Mouse (Mus musculus) neural tube, embryonic 15.5 days (tissue): ENCODE data around the gene Mei1. TPM values are rescaled to one million over a fixed set of nuclear protein-coding genes. Genes with fewer than 3 reads are reported as not detected.

Experiments used
- ATAC-seq: fragments of 200-750 bp; cut with Nextera tagmentation; 2 replicates; pipeline ENCODE4 v1.8.0; 2017; ENCODE audit warnings: mild to moderate bottlenecking, moderate TSS enrichment, moderate library complexity; ENCODE audit not compliant: low FRiP score
- H3K27ac ChIP-seq: fragments of 300-500 bp; sonication (generic); replicated peaks from 2 replicates; pipeline ENCODE4 v1.5.1; 2015; ENCODE audit warnings: mild to moderate bottlenecking, inconsistent platforms
- H3K27me3 ChIP-seq: fragments of 300-500 bp; sonication (generic); replicated peaks from 2 replicates; pipeline ENCODE4 v1.6.1; 2015; ENCODE audit warnings: inconsistent platforms
- H3K36me3 ChIP-seq: fragments of 300-500 bp; sonication (generic); 2 replicates; pipeline ENCODE4 v1.6.1; 2015; ENCODE audit warnings: inconsistent platforms
- H3K4me1 ChIP-seq: fragments of 300-500 bp; sonication (generic); 2 replicates; pipeline ENCODE4 v1.6.1; 2015; ENCODE audit warnings: inconsistent platforms
- H3K4me2 ChIP-seq: fragments of 300-500 bp; sonication (generic); 2 replicates; pipeline ENCODE4 v1.6.1; 2015; ENCODE audit warnings: inconsistent platforms, mild to moderate bottlenecking, moderate library complexity
- H3K4me3 ChIP-seq: fragments of 300-500 bp; sonication (generic); replicated peaks from 2 replicates; pipeline ENCODE4 v1.5.1; 2015; ENCODE audit warnings: mild to moderate bottlenecking, inconsistent platforms
- H3K9ac ChIP-seq: fragments of 300-500 bp; sonication (generic); replicated peaks from 2 replicates; pipeline ENCODE4 v1.6.1; 2015; ENCODE audit warnings: mild to moderate bottlenecking, inconsistent platforms
- H3K9me3 ChIP-seq: fragments of 300-500 bp; sonication (generic); replicated peaks from 2 replicates; pipeline ENCODE4 v1.6.1; 2016; ENCODE audit warnings: inconsistent platforms
- WGBS: fragments of 180-500 bp; shearing (Covaris S2); methylation state at CpG from one replicate; pipeline ENCODE4 v1.1.7; 2015; ENCODE audit warnings: mixed read lengths; 5-methylcytosine and 5-hydroxymethylcytosine counted together
- polyA plus RNA-seq: library from polyadenylated mRNA; unstranded; fragments of >200 nt; fragmentation: Nextera tagmentation; extraction: Ambion mirVana; gene quantifications from 2 replicates; pipeline ENCODE4 v1.2.1, GENCODE M21; 2015

Gene Mei1
- polyA plus RNA-seq, 1 experiment from 2014 or later, result 0.05 TPM

DNA sequence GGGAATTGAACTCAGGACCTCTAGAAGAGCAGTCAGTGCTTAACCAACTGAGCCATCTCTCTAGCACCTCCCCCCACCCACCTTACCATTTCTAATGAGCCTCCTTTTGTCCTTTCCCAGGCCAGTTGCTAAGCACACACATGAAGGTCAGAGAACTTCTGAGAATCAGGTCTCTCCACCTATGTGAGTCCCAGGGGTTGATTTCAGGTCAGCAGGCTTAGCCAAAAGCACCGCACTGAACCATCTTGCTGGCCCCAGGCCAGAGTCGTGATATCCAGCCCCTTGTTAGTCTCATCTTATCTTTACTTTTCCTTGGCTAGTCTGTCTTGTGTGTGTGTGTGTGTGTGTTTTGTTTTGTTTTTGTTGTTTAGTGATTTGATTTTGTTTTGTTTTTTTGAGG lies 75.6 kb downstream of the Mei1 start:
- Histone ChIP-seq H3K4me2 (0 out of 2 replicates have a peak overlapping the region, but pooled peaks have one; percentile 77), H3K27ac (peak overlapping the region; percentile 97), H3K27me3 (no peaks in the 10 kb centered on the region), H3K36me3 (peaks cover 6% of the 10 kb centered on the region), H3K4me3 (no peak overlapping the region), H3K4me1 (peaks cover 40% of the 10 kb centered on the region), H3K9me3 (no peaks in the 10 kb centered on the region), H3K9ac (no peak overlapping the region)
- no peak for ATAC-seq
- 54% methylated on average over 2 of the region's 2 CpGs for WGBS

DNA sequence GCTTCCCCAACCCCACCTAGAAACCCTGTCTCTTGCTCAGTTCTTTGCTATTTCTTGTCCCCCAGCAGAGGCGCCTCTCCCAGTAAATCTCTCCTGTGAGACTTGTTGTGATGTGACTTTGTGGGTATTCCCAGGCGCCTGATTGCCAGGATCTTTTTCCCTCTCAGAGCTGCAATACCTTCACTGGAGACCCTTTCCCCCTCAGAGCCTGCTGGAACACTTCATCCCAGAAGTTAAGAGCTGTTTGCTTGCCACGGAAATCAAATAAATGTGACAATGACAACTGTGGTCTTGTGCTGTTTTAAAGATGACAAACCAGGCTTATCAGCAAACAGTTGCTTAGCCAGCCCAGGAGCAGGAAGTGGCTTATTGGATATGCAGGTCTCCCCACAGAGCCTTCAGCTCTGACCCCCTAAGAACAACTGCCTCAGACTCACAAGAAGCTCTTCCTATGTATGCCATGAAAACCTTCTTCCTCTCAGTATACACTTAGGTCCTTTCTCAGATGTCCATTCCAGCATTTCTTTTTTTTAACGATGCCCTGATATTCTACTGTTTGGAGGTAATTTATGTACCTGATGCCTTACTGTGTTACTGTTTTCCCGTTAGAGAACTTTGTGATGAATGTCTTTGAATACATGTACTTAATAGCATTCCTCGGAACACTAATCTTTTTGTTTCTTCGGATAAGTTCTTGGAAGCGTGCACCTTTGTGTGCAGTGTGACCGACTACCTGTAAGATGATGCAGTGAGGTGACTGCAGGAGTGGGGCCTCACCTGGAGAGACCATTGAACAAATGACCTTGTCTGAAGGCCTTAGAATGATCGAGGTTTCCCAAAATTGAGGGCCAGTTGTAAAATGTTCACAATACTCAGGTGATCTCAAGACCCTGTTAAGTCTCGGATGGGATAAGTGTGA lies 76.3 kb downstream of the Mei1 start:
- Histone ChIP-seq H3K4me1 (peaks cover 44% of the 10 kb centered on the region), H3K36me3 (peaks cover 2% of the 10 kb centered on the region; the same call in 1 of the 2 replicates), H3K27me3 (no peaks in the 10 kb centered on the region), H3K4me3 (peak overlapping the region; percentile 80), H3K9ac (no peak overlapping the region), H3K9me3 (no peaks in the 10 kb centered on the region), H3K27ac (peak overlapping the region; percentile 97), H3K4me2 (peak overlapping the region; percentile 77)
- ATAC-seq, result no peak
- WGBS, result 10% methylated on average over 11 of the region's 11 CpGs

DNA sequence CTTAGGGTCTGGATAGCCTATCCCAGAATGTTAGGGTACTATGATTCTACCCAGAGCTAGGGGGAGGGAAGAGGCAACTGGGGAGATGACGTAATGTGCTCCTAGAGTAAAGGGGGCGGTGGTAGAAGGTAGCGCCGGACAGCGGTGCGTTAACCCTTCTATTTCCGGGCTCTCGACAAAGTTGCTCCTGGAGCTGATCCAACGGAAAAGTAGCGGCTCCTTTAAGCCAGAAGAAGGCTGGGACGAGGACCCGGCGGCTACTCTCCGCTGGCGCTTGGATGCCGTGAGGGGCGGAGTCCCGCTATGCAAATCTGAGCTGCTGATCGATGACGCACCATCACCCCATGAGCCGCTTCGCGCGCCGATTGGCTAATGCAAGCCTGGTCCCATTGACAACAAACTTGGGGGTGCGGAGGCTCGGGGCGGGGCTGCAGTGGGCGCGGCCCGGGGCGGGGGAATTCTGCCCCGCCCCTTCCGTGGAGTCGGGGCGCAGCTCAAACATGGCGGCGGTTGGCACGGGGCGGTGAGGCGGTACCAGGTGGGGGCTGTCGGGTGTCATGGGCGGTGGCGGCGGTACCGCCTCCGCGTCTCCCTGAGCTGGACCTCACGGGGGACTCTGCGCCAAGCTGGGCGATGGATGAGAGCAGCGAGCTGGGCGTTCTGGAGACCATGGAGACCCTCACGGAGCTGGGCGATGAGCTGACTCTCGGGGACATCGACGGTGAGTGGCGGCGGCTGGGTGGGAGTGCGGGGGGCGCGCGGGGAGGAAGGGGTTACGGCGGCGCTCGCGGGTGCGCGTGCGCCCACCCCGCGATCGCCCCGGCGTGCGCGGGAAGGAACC lies 77.2 kb downstream of the Mei1 start, which contains the start of gene Srebf2:
Gene Srebf2, plus strand, starts transcription at position 412 of the 841 bp plus-strand sequence.
- Histone ChIP-seq H3K4me1 (peaks cover 49% of the 10 kb centered on the region), H3K27me3 (no peaks in the 10 kb centered on the region), H3K9me3 (no peaks in the 10 kb centered on the region), H3K4me2 (peak within 1 kb of the TSS; percentile 77), H3K9ac (peak within 1 kb of the TSS; percentile 82), H3K27ac (peak within 1 kb of the TSS; percentile 97), H3K4me3 (peak within 1 kb of the TSS; percentile 80), H3K36me3 (no peaks in the 10 kb centered on the region)
- ATAC-seq, result peak; percentile 97
- WGBS, result under 1% methylated on average over 78 of the region's 79 CpGs

DNA sequence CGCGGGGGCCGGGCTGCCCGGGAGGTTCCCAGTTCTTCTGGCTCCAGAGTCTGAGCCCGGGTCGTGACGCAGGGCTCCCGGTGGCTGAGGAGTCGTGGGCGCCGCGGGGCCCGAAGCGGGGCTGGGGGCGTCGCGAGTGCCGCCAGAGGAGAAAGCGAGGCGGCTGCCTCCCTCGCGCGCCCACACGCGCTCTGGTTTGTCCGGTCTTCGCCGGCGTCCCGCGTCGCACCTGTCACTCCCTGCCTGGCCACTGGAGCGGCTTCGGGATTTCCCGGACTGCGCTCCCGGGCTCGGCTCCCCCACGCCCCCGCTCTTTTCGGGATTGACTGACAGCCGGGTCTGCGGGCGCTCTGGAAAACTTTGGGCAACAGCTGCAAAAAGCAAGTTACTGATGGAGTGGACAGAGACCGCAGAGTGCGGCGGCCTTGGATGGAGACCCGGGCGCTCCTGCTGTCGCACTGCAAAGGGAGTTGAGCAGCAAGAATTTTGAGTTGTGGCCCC lies 77.9 kb downstream of the Mei1 start:
- Histone ChIP-seq H3K4me1 (peaks cover 56% of the 10 kb centered on the region), H3K9me3 (no peaks in the 10 kb centered on the region), H3K9ac (peak overlapping the region; percentile 82), H3K4me2 (peak overlapping the region; percentile 77), H3K4me3 (peak overlapping the region; percentile 80), H3K27ac (peak overlapping the region; percentile 97), H3K27me3 (no peaks in the 10 kb centered on the region), H3K36me3 (no peaks in the 10 kb centered on the region)
- no peak; the same call in 1 of the 2 replicates for ATAC-seq
- under 1% methylated on average over 33 of the region's 50 CpGs for WGBS

DNA sequence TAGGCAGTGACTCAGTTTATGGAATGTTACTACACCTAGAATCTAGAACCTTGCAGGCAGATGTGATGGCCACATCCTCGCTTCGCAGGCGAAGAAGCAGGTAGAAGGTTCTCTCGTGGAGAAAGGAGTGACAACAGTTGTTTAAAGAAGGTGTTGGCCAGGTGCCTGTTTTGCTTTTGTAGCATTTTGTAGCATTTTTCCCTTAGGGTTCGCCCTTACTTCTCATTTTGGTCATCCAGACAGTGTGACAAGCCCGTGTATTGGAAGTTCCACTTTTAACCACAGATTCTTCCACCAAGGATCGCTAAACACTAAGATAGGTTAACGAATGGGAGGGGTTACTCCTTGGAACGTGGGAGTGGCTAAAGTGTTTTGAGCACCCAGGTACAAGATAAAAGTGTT lies 78.7 kb downstream of the Mei1 start:
- WGBS, result 21% methylated on average over 9 of the region's 9 CpGs
- Histone ChIP-seq H3K4me3 (peak overlapping the region; percentile 80), H3K4me2 (peak overlapping the region; percentile 77), H3K36me3 (no peaks in the 10 kb centered on the region), H3K27me3 (no peaks in the 10 kb centered on the region), H3K27ac (peak overlapping the region; percentile 97), H3K4me1 (peaks cover 62% of the 10 kb centered on the region), H3K9me3 (no peaks in the 10 kb centered on the region), H3K9ac (peak overlapping the region; percentile 82)
- no peak for ATAC-seq

DNA sequence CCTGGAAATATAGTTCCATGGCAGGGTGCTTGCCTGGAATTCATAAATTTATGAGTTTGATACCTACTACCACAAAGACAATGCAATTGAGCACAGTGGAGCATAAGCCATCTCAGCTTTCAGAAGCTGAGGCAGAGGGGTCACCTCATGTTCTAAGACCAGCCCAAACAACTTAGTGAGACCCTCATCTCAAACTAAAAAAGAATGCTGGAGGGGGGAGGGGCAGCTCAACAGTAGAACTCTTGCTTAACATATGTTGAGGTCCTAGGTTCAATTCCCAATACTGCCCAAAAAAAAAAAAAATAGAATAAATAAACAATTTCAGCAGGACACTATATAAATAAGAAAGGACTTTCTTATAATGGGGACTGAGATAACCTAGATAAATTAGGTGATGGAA lies 80.2 kb downstream of the Mei1 start:
- H3K4me2 ChIP-seq, result peak overlapping the region; percentile 77

DNA sequence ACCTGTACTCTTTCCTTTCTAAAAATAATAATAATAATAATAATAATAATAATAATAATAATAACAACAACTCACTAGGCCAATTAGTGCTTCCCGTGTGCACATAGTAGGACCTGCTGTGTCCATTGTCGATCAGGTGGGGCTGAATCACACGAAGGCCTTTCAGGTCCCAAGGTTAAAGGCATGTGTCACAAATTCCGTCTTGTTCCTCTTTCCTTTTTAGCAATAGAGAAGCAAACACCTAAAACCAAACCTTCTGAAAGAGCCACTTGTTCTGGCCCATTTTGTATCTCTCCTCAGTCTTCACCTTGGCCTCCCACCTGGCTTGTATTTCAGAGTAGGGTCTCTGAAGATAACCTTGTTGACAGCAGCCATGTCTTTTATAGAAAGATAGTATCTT lies 81.4 kb downstream of the Mei1 start:
- ATAC-seq, result no peak
- no peak overlapping the region for H3K9ac ChIP-seq
- no peaks in the 10 kb centered on the region for H3K36me3 ChIP-seq
- H3K9me3 ChIP-seq, result no peaks in the 10 kb centered on the region
- no peak overlapping the region for H3K27ac ChIP-seq
- H3K4me3 ChIP-seq, result no peak overlapping the region
- no peaks in the 10 kb centered on the region for H3K27me3 ChIP-seq
- H3K4me1 ChIP-seq, result peaks cover 58% of the 10 kb centered on the region
- no peak overlapping the region for H3K4me2 ChIP-seq
- WGBS, result 94% methylated on average over 4 of the region's 4 CpGs

More for the DNA sequence above, 80.2 kb downstream of the Mei1 start:
- H3K27me3 ChIP-seq, result no peaks in the 10 kb centered on the region
- H3K9ac ChIP-seq, result no peak overlapping the region
- H3K4me1 ChIP-seq, result peaks cover 63% of the 10 kb centered on the region
- ATAC-seq, result no peak
- no peaks in the 10 kb centered on the region for H3K9me3 ChIP-seq
- no peak overlapping the region for H3K4me3 ChIP-seq
- no peaks in the 10 kb centered on the region for H3K36me3 ChIP-seq
- no peak overlapping the region for H3K27ac ChIP-seq

DNA sequence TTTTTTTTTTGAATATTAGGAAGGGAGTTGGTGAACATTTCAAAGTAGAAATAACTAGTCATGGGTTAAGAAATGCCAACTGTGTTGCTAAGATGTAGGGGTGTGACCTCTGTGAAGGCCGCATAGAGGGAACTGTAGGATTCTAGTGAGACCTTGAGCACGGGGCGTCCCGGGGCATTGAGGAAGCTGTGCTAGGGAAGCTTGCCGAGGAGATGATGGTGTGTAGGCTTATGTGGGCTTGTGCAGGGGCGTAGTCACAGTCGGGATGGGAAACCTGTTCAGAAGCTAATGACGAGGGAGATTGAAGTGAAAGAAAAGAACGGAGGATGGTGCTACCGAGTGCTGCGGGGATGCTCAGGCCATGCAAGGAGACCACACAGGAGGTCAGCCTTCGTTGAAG lies 82.2 kb downstream of the Mei1 start:
- peak overlapping the region; percentile 3; the same call in 1 of the 2 replicates for H3K4me2 ChIP-seq
- H3K27ac ChIP-seq, result no peak overlapping the region
- no peaks in the 10 kb centered on the region for H3K27me3 ChIP-seq
- no peaks in the 10 kb centered on the region for H3K9me3 ChIP-seq
- H3K4me1 ChIP-seq, result peaks cover 54% of the 10 kb centered on the region
- 85% methylated on average over 12 of the region's 12 CpGs for WGBS
- H3K36me3 ChIP-seq, result no peaks in the 10 kb centered on the region
- no peak for ATAC-seq
- H3K4me3 ChIP-seq, result no peak overlapping the region
- H3K9ac ChIP-seq, result no peak overlapping the region

DNA sequence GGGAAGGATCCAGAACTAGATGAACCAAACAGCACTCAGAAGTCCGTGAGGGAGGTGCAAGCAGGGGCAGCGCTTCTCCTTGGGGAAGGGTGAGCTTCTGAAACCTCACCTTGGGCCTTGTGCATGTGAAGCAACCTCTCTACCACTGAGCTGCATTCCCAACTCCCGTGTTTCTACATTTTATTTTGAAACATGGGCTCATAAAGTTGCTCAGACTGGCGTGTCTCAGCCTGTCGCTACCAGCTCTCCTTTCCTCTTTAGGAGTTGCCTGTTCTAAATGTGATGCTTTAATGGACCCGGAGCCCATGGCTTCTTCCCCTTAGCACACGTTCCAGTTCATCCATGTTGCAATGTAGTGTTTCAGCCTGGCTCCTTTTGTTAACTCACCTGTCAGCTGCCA lies 82.6 kb downstream of the Mei1 start:
- H3K4me1 ChIP-seq, result peaks cover 57% of the 10 kb centered on the region
- no peaks in the 10 kb centered on the region for H3K9me3 ChIP-seq

DNA sequence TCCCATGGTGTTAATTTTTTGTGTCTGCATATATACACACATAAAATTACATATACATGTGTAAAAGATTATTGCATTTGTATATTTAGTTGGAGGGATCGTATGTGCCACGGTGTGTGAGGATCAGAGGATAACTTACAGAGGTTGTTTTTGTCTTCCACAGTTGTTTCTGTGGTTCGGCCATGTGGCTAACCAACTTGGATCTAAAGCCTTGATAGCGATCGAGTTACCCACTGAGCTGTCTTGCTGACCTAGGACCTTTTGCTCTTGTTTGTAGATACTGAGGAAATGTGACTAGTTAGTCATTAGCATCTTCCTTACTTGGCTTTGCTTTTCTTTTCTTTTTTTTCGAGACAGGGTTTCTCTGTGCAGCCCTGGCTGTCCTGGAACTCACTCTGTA lies 86.5 kb downstream of the Mei1 start:
- no peak overlapping the region for H3K4me3 ChIP-seq
- H3K27me3 ChIP-seq, result no peaks in the 10 kb centered on the region
- H3K9me3 ChIP-seq, result no peaks in the 10 kb centered on the region
- H3K4me1 ChIP-seq, result peaks cover 66% of the 10 kb centered on the region
- no peak overlapping the region for H3K27ac ChIP-seq
- no peaks in the 10 kb centered on the region for H3K36me3 ChIP-seq
- 88% methylated on average over 6 of the region's 6 CpGs for WGBS
- no peak overlapping the region for H3K4me2 ChIP-seq
- ATAC-seq, result no peak
- no peak overlapping the region for H3K9ac ChIP-seq

More for the DNA sequence above, 82.6 kb downstream of the Mei1 start:
- Histone ChIP-seq H3K4me3 (no peak overlapping the region), H3K27ac (no peak overlapping the region), H3K36me3 (no peaks in the 10 kb centered on the region), H3K27me3 (no peaks in the 10 kb centered on the region), H3K4me2 (peak overlapping the region; percentile 3; the same call in 1 of the 2 replicates), H3K9ac (no peak overlapping the region)
- WGBS, result 89% methylated on average over 7 of the region's 7 CpGs
- no peak for ATAC-seq

DNA sequence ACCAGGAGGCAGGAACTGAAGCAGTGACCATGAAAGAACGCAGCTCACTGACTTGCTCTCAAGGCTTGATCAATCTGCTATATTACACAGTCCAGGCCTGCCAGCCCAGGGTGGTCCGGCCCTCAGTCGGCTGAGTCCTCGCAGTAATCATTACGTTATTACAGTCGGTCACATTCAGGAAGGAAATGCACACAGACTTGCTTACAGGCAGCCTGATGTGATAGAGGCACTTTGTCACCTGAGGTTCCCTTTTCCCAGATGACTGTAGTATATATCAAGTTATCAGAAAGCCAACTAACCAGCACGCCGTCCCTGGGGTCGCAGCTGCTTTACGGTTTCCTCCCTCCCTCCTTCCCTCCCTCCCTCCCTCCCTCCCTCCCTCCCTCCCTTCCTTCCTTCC lies 87.1 kb downstream of the Mei1 start:
- no peak for ATAC-seq
- H3K4me2 ChIP-seq, result no peak overlapping the region

More for the DNA sequence above, 87.1 kb downstream of the Mei1 start:
- H3K9me3 ChIP-seq, result no peaks in the 10 kb centered on the region
- H3K27me3 ChIP-seq, result no peaks in the 10 kb centered on the region
- 72% methylated on average over 10 of the region's 10 CpGs for WGBS
- no peak overlapping the region for H3K9ac ChIP-seq
- H3K4me1 ChIP-seq, result peaks cover 67% of the 10 kb centered on the region
- no peak overlapping the region for H3K4me3 ChIP-seq
- no peaks in the 10 kb centered on the region for H3K36me3 ChIP-seq
- H3K27ac ChIP-seq, result no peak overlapping the region
